Mouse (Mus musculus) heart, embryonic 14.5 days (tissue): ENCODE measurements around the gene Rpl31. TPM values are rescaled to one million over a fixed set of nuclear protein-coding genes. Genes with fewer than 3 reads are reported as not detected.

Source experiments
- ATAC-seq: fragments of 200-750 bp; cut with Nextera tagmentation; 2 replicates; pipeline ENCODE4 v1.8.0; 2017; ENCODE audit warnings: low read depth, moderate TSS enrichment; ENCODE audit not compliant: insufficient number of reproducible peaks, insufficient read depth, low FRiP score
- H3K27ac ChIP-seq, 2 experiments: fragments of 200-500 bp in 1 of 2; fragments of 300-500 bp in 1 of 2; sonication (generic) in 1 of 2; replicated peaks in 1 of 2; 2 replicates each; pipeline ENCODE4 v1.5.1; 2012 to 2014; ENCODE audit warnings: low read depth in 2 of 2, low read length in 2 of 2, control low read depth in 1 of 2, mild to moderate bottlenecking in 1 of 2, mixed read lengths in 1 of 2; ENCODE audit not compliant: control insufficient read depth in 1 of 2, insufficient read depth in 1 of 2
- H3K27me3 ChIP-seq: fragments of 300-500 bp; sonication (generic); 2 replicates; pipeline ENCODE4 v1.6.1; 2014; ENCODE audit warnings: mild to moderate bottlenecking, low read length, control low read depth; ENCODE audit not compliant: control insufficient read depth, insufficient read depth
- H3K36me3 ChIP-seq: fragments of 300-500 bp; sonication (generic); 2 replicates; pipeline ENCODE4 v1.6.1; 2014; ENCODE audit warnings: mild to moderate bottlenecking, control low read depth, low read length, mixed read lengths; ENCODE audit not compliant: control insufficient read depth, insufficient read depth
- H3K4me1 ChIP-seq, 2 experiments: fragments of 200-500 bp in 1 of 2; fragments of 300-500 bp in 1 of 2; sonication (generic) in 1 of 2; 2 replicates each; pipeline ENCODE4 v1.6.1; 2012 to 2014; ENCODE audit warnings: low read length in 2 of 2, control low read depth in 1 of 2, mixed read lengths in 1 of 2; ENCODE audit not compliant: control insufficient read depth in 2 of 2, insufficient read depth in 2 of 2
- H3K4me2 ChIP-seq: fragments of 300-500 bp; sonication (generic); 2 replicates; pipeline ENCODE4 v1.6.1; 2014; ENCODE audit warnings: mild to moderate bottlenecking, low read length
- H3K4me3 ChIP-seq, 2 experiments: fragments of 200-500 bp in 1 of 2; fragments of 300-500 bp in 1 of 2; sonication (generic) in 1 of 2; 2 replicates each; pipeline ENCODE4 v1.5.1; 2012 to 2014; ENCODE audit warnings: low read length in 2 of 2, mild to moderate bottlenecking in 2 of 2, control low read depth in 1 of 2, low read depth in 1 of 2, moderate library complexity in 1 of 2; ENCODE audit not compliant: control insufficient read depth in 1 of 2, insufficient read depth in 1 of 2
- H3K9ac ChIP-seq: fragments of 300-500 bp; sonication (generic); 2 replicates; pipeline ENCODE4 v1.6.1; 2014; ENCODE audit warnings: mild to moderate bottlenecking, low read length
- H3K9me3 ChIP-seq: fragments of 300-500 bp; sonication (generic); 2 replicates; pipeline ENCODE4 v1.6.1; 2016; ENCODE audit warnings: low read length, control low read depth; ENCODE audit not compliant: control insufficient read depth
- WGBS: fragments of 180-500 bp; shearing (Covaris S2); extraction: QIAGEN DNeasy Blood & Tissue Kit; methylation state at CpG from one replicate; pipeline ENCODE4 v1.1.7; 2014; 5-methylcytosine and 5-hydroxymethylcytosine counted together
- polyA plus RNA-seq: library from polyadenylated mRNA; unstranded; fragments of >200 nt; fragmentation: Nextera tagmentation; extraction: Ambion mirVana; gene quantifications from 2 replicates; pipeline ENCODE4 v1.2.1, GENCODE M21; 2014

The Rpl31 gene
- polyA plus RNA-seq, 1 experiment from 2014 or later: 528 TPM

- Histone ChIP-seq H3K9ac (no peak overlapping the region), H3K36me3 (peaks cover 25% of the 10 kb centered on the region), H3K4me3 (no peak overlapping the region), H3K4me1 (peaks cover 0 to 2% of the 10 kb centered on the region in 2 experiments; a peak in 2 of 4 replicates), H3K9me3 (peaks cover 8% of the 10 kb centered on the region), H3K27ac (no peak overlapping the region), H3K27me3 (no peaks in the 10 kb centered on the region), H3K4me2 (no peak overlapping the region)
- ATAC-seq: peak; percentile 23; the same call in 1 of the 2 replicates
- WGBS: 74% methylated on average over 4 of the region's 4 CpGs
Measured at GRCm38 (mm10) chr1:39399228-39399627, 31.6 kb downstream of the Rpl31 start.

- no peak overlapping the region for H3K9ac ChIP-seq
- no peak overlapping the region for H3K27ac ChIP-seq
- peaks cover 0 to 2% of the 10 kb centered on the region in 2 experiments; a peak in 2 of 4 replicates for H3K4me1 ChIP-seq
- H3K36me3 ChIP-seq: peaks cover 26% of the 10 kb centered on the region
- H3K4me2 ChIP-seq: no peak overlapping the region
- peaks cover 8% of the 10 kb centered on the region for H3K9me3 ChIP-seq
- no peak overlapping the region for H3K4me3 ChIP-seq
- no peaks in the 10 kb centered on the region for H3K27me3 ChIP-seq
- no peak for ATAC-seq
- WGBS: 88% methylated on average over 3 of the region's 3 CpGs
Measured at GRCm38 (mm10) chr1:39400173-39400572, 32.5 kb downstream of the Rpl31 start.

- no peak overlapping the region for H3K9ac ChIP-seq
- peaks cover 11% of the 10 kb centered on the region; the same call in 1 of the 2 replicates for H3K36me3 ChIP-seq
- H3K4me1 ChIP-seq: peaks cover 4 to 7% of the 10 kb centered on the region in 2 experiments; a peak in 1 of 4 replicates
- H3K4me2 ChIP-seq: no peak overlapping the region
- no peaks in the 10 kb centered on the region for H3K9me3 ChIP-seq
- no peaks in the 10 kb centered on the region for H3K27me3 ChIP-seq
- no peak for ATAC-seq
- no peak overlapping the region for H3K27ac ChIP-seq
- H3K4me3 ChIP-seq: no peak overlapping the region
- 51% methylated on average over 4 of the region's 4 CpGs for WGBS
Measured at GRCm38 (mm10) chr1:39407108-39407507, 39.5 kb downstream of the Rpl31 start.

GRCm38 (mm10) chr1:39408123-39408522, 40.5 kb downstream of the Rpl31 start:
- no peaks in the 10 kb centered on the region for H3K27me3 ChIP-seq
- no peak overlapping the region for H3K27ac ChIP-seq
- H3K36me3 ChIP-seq: 0 out of 2 replicates have a peak, but pooled peaks cover 3% of the 10 kb centered on the region
- 86% methylated on average over 6 of the region's 6 CpGs for WGBS
- no peaks in the 10 kb centered on the region for H3K9me3 ChIP-seq
- H3K4me2 ChIP-seq: no peak overlapping the region
- H3K4me1 ChIP-seq: peaks cover 4 to 7% of the 10 kb centered on the region in 2 experiments; a peak in 1 of 4 replicates
- no peak overlapping the region for H3K9ac ChIP-seq
- no peak overlapping the region for H3K4me3 ChIP-seq
- no peak for ATAC-seq

- Histone ChIP-seq H3K4me2 (no peak overlapping the region), H3K4me1 (peaks cover 4 to 7% of the 10 kb centered on the region in 2 experiments; a peak in 1 of 4 replicates), H3K36me3 (0 out of 2 replicates have a peak, but pooled peaks cover 3% of the 10 kb centered on the region), H3K27me3 (no peaks in the 10 kb centered on the region), H3K9ac (no peak overlapping the region), H3K27ac (no peak overlapping the region), H3K4me3 (no peak overlapping the region), H3K9me3 (no peaks in the 10 kb centered on the region)
- WGBS: 75% methylated on average over 7 of the region's 7 CpGs
- no peak for ATAC-seq
Measured at GRCm38 (mm10) chr1:39408668-39409067, 41.0 kb downstream of the Rpl31 start.

- Histone ChIP-seq H3K36me3 (0 out of 2 replicates have a peak, but pooled peaks cover under 1% of the 10 kb centered on the region), H3K9me3 (0 out of 2 replicates have a peak, but pooled peaks cover 2% of the 10 kb centered on the region), H3K27ac (peak overlapping the region; percentile 29 to 45; a peak in 1 of 4 replicates), H3K9ac (no peak overlapping the region), H3K27me3 (no peaks in the 10 kb centered on the region), H3K4me1 (peaks cover 4 to 7% of the 10 kb centered on the region in 2 experiments; a peak in 1 of 4 replicates), H3K4me3 (no peak overlapping the region), H3K4me2 (no peak overlapping the region)
- WGBS: 87% methylated on average over 19 of the region's 19 CpGs
- ATAC-seq: no peak
Measured at GRCm38 (mm10) chr1:39410085-39410821, 42.6 kb downstream of the Rpl31 start.

GRCm38 (mm10) chr1:39417817-39418216, 50.2 kb downstream of the Rpl31 start:
- H3K4me1 ChIP-seq: peaks cover 11 to 20% of the 10 kb centered on the region in 2 experiments
- peak overlapping the region; percentile 65 to 87 for H3K27ac ChIP-seq
- no peaks in the 10 kb centered on the region for H3K27me3 ChIP-seq
- no peaks in the 10 kb centered on the region for H3K36me3 ChIP-seq
- H3K9me3 ChIP-seq: 0 out of 2 replicates have a peak, but pooled peaks cover 2% of the 10 kb centered on the region
- peak overlapping the region; percentile 8; the same call in 1 of the 2 replicates for H3K9ac ChIP-seq
- no peak overlapping the region for H3K4me3 ChIP-seq
- WGBS: 11% methylated on average over 12 of the region's 12 CpGs
- H3K4me2 ChIP-seq: peak overlapping the region; percentile 27
- ATAC-seq: peak; percentile 64
